Mouse (Mus musculus) sigmoid colon, adult 10 weeks (tissue): Measurements from ENCODE around the gene Sult1e1. TPM values are rescaled to one million over a fixed set of nuclear protein-coding genes. Genes with fewer than 3 reads are reported as not detected.

Experiments
- polyA plus RNA-seq: library from polyadenylated mRNA; stranded (reverse); fragments of 350-450 nt; fragmentation: Illumina TruSeq; extraction: RNeasy Lipid Tissue Mini Kit (QIAGEN cat#74804); gene quantifications from one replicate; pipeline ENCODE4 v1.2.3, GENCODE M21; 2014; ENCODE audit warnings: low read depth, low replicate concordance

Gene Sult1e1
- polyA plus RNA-seq: not detected

DNA sequence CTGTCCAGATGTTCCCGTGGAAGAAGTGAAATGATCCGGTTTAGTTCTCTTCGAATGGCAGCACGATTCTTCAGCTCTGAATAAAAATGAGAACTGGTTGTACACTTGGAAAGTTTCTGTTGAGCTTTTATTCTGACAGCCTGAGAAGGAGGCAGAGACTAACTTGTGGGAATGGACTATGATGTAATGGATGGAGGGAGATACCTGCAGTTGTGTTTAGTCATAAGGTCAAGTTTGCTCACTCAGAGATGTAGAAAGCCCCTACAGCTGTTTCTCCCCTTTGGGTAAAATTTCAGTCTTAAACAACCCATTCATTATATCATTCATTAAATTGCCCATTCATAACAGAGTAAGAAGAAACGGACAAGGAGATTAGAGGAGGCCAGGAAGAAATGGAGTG is at the start of gene Sult1e1:
Gene Sult1e1 (minus strand): TSS at position 101 of the 400 bp plus-strand sequence.

DNA sequence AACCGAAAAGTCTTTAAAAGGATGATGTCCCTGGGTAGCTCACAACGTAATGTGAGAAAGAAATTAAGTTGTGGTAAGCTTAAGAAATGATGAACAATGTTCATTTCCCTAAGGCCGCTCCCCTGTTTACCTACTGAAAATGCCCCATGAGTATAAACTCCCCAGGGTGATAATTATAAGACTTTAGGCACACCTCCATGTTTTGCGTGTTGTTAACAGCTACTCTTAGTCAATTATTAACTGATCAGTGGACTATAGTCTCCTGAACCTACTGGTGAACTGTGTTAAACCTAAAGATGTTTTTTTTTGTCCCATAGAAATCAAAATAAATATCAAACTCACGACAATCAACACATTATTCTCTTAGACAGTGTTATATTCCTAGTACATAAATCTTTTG is 22.5 kb downstream of the Sult1e1 start, which contains the start of gene Sult1d1:
Gene Sult1d1 (minus strand): TSS at position 183 of the 400 bp plus-strand sequence.

DNA sequence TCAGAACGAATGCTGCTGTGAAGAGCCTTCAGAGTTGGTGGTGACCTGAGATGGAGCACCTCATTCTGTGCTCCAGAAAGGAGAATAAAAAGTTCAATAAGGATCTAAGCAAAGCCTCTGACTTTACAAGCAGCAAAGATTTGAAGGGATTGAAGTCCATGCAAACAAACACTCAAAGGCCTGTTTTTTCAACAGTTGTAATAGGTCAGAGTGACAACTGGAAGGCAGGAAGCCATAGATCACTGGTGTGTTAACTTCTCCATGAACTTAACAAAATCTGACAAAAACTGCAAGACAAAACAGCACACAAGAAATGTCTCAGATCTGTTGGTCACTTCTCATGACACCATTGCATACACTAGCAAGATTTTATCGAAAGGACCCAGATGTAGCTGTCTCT is 53.3 kb downstream of the Sult1e1 start, which contains the start of gene Sult1b1:
Gene Sult1b1 (minus strand): TSS at position 85 of the 400 bp plus-strand sequence.

Other genes starting within 250 kb of the Sult1e1 start
- not detected for gene Ugt2b38, start 167.4 kb downstream of the Sult1e1 start, polyA plus RNA-seq
- not detected for gene Ugt2a2, start 109.3 kb downstream of the Sult1e1 start, polyA plus RNA-seq
- not detected for gene Gm43638, start 104.8 kb downstream of the Sult1e1 start, polyA plus RNA-seq
- 0.16 TPM for gene Ugt2a1, start 100.7 kb downstream of the Sult1e1 start, polyA plus RNA-seq
- gene Sult1b1, start 53.4 kb downstream of the Sult1e1 start, polyA plus RNA-seq: 1,525 TPM
- 1,435 TPM for gene Sult1d1, start 22.6 kb downstream of the Sult1e1 start, polyA plus RNA-seq
- not detected for gene Csn1s1, start 74.6 kb upstream of the Sult1e1 start, polyA plus RNA-seq
- gene Csn2, start 108.0 kb upstream of the Sult1e1 start, polyA plus RNA-seq: not detected
- gene Csn1s2a, start 183.0 kb upstream of the Sult1e1 start, polyA plus RNA-seq: not detected
- gene Csn1s2b, start 216.5 kb upstream of the Sult1e1 start, polyA plus RNA-seq: not detected
- gene Prr27, start 234.1 kb upstream of the Sult1e1 start, polyA plus RNA-seq: not detected